Mouse (Mus musculus) megakaryocyte, embryonic 14.5 days (primary cell): ENCODE results near the gene Ltbr. TPM values are rescaled to one million over a fixed set of nuclear protein-coding genes. Genes with fewer than 3 reads are reported as not detected.
A peak's percentile ranks its signal among the peaks of the same experiment; 100 is the strongest.
"Not testable (repeated sequence)": the region's sequence is repeated elsewhere in the genome, so short reads cannot be mapped to it uniquely, and the experiment has no call there.

Source experiments
- H3K27me3 ChIP-seq: replicated peaks from 2 replicates; pipeline ENCODE3; 2012; ENCODE audit warnings: inconsistent platforms
- H3K36me3 ChIP-seq: replicated peaks from 2 replicates; pipeline ENCODE3; 2012; ENCODE audit warnings: low read length, inconsistent platforms, mixed read lengths
- H3K4me1 ChIP-seq: 2 replicates; pipeline ENCODE4 v1.6.1; 2012; ENCODE audit warnings: inconsistent platforms
- H3K4me3 ChIP-seq: replicated peaks from 2 replicates; pipeline ENCODE3; 2012; ENCODE audit warnings: moderate library complexity, mild to moderate bottlenecking, inconsistent platforms
- H3K9me3 ChIP-seq: 2 replicates; pipeline ENCODE4 v1.6.1; 2012; ENCODE audit warnings: inconsistent platforms
- FLI1 ChIP-seq: IDR thresholded peaks from 2 replicates; pipeline ENCODE4 v1.6.1; 2012; ENCODE audit warnings: low read length, inconsistent platforms, mixed read lengths
- GATA1 ChIP-seq: IDR thresholded peaks from 3 replicates; pipeline ENCODE4 v1.6.1; 2012; ENCODE audit warnings: mixed read lengths, low read length, inconsistent platforms, borderline replicate concordance
- polyA plus RNA-seq: library from polyadenylated mRNA; stranded (reverse); fragments of >175 nt; gene quantifications from 2 replicates; pipeline ENCODE4 v1.2.3, GENCODE M21; 2012; ENCODE audit warnings: low replicate concordance; ENCODE audit not compliant: insufficient read depth

Ltbr gene
- polyA plus RNA-seq, 1 experiment = 48.8 TPM

DNA sequence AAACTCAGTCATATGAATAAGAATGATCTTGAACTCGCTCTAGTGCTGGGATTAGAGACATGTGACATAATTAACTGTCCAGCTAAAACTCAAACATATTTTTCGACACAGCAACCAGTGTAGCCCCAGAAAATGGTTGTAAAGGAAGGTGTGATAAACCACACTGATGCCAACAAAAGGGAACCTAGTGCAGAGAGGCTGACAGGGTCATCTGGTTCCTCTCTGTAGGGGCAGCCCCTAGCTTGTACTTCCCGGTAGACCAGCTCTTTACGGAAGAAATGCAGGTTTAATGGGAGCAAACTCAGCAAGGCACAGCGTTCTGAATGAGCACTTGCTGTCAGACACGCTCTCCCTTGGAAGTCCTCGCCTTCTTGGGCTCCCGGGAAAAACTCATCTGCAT lies 34.0 kb downstream of the Ltbr start:
- peaks cover 24% of the 10 kb centered on the region for H3K27me3 ChIP-seq
- peaks cover 4% of the 10 kb centered on the region for H3K4me1 ChIP-seq
- H3K9me3 ChIP-seq = peaks cover 11% of the 10 kb centered on the region
- H3K4me3 ChIP-seq = no peak overlapping the region
- H3K36me3 ChIP-seq = no peaks in the 10 kb centered on the region
- TF ChIP-seq GATA1 (no peak), FLI1 (no peak)

- peaks cover 31% of the 10 kb centered on the region for H3K4me1 ChIP-seq
- H3K4me3 ChIP-seq = no peak overlapping the region
- TF ChIP-seq FLI1 (no peak), GATA1 (no peak)
- peaks cover 21% of the 10 kb centered on the region for H3K27me3 ChIP-seq
- H3K36me3 ChIP-seq = no peaks in the 10 kb centered on the region
- peaks cover 4% of the 10 kb centered on the region; the same call in 1 of the 2 replicates for H3K9me3 ChIP-seq
Measured at GRCm38 (mm10) chr6:125274841-125275563, 38.7 kb downstream of the Ltbr start.

DNA sequence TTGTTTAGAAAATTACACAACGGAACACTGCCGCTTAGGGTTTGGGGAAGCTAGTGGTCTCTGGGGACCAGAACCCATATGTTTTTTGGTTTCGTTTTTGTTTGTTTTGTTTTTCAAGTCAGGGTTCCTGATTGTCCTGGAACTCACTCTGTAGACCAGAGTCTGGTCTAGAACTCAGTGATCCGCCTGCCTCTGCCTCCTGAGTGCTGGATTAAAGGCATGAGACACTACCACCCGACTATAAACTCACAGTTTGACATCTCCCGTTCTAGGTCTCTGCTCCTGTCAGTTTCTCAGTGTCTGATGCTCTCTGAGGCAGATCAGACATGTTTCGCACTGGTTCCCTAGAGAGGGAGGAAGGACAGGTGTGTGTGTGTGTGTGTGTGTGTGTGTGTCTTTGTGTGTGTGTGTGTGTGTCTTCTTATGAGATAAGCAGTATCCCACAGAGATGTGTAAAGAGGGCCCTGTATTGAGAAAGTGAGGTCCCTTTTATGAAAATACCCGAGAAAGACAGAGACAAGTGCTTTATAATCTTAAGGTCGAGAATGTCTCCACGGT lies 41.4 kb downstream of the Ltbr start:
- H3K4me3 ChIP-seq = no peak overlapping the region
- no peaks in the 10 kb centered on the region for H3K36me3 ChIP-seq
- TF ChIP-seq GATA1 (no peak), FLI1 (no peak)
- H3K27me3 ChIP-seq = peaks cover 14% of the 10 kb centered on the region
- peaks cover 35% of the 10 kb centered on the region for H3K4me1 ChIP-seq
- H3K9me3 ChIP-seq = no peaks in the 10 kb centered on the region

DNA sequence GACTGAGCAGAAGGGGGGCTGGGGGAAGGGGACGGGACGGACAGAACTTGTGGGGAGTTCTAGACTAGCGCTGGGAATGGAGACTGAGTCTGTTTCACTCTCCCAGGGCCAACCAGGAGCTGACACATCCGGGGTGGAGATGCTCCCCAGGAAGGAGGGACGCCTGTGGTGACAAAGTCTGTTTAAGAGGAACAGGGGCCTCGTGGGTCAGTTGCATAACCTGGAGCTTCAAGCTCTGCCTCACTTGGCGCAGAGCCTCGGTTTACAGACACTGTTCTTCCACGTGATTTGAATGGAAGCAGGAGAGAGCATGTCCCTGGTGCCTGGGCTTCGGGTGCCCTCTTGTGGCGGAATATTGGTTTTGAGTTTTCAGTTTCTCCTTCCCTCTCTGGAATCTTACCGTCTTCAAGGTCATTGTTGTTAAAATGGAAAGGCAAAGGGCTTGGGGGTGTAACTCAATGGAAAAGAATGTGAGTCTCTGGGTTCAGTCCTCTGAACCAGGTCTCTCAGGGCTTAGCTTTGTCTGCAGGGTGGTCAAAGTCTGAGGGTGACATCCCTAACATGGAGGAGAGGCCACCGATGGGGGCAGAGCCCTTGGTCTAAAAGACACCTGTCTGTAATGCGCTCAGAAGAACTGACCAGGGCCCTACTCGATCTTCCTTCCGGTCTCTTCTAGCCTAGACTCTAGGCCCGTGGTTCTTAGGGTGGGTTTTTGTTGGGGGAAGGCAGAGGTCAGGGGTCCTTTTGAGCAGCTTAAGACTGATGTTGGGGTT lies 42.0 kb downstream of the Ltbr start:
- H3K27me3 ChIP-seq = peaks cover 7% of the 10 kb centered on the region
- H3K9me3 ChIP-seq = no peaks in the 10 kb centered on the region
- no peak for TF ChIP-seq GATA1
- no peak for TF ChIP-seq FLI1
- H3K4me3 ChIP-seq = peak overlapping the region; percentile 86
- H3K36me3 ChIP-seq = no peaks in the 10 kb centered on the region
- peaks cover 35% of the 10 kb centered on the region for H3K4me1 ChIP-seq

DNA sequence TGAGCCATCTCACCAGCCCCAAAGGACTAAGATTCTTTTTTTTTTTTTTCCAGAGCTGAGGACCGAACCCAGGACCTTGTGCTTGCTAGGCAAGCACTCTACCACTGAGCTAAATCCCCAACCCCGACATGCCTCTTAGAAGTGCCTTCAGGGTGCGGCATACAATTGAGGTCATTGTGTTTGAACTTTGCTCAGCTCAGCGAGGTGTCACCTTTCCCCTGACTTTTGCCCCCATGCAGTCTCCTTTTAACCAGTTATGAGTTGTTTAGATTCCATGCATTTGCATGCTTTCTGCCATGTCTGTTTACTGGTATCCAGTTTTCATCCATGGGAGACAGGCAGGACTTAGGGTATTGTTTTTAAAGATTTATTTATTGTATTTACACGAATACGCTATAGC lies 44.9 kb downstream of the Ltbr start:
- no peaks in the 10 kb centered on the region for H3K27me3 ChIP-seq
- no peak for TF ChIP-seq FLI1
- TF ChIP-seq GATA1 = no peak
- no peaks in the 10 kb centered on the region for H3K36me3 ChIP-seq
- peaks cover 38% of the 10 kb centered on the region for H3K4me1 ChIP-seq
- no peaks in the 10 kb centered on the region for H3K9me3 ChIP-seq
- no peak overlapping the region for H3K4me3 ChIP-seq

DNA sequence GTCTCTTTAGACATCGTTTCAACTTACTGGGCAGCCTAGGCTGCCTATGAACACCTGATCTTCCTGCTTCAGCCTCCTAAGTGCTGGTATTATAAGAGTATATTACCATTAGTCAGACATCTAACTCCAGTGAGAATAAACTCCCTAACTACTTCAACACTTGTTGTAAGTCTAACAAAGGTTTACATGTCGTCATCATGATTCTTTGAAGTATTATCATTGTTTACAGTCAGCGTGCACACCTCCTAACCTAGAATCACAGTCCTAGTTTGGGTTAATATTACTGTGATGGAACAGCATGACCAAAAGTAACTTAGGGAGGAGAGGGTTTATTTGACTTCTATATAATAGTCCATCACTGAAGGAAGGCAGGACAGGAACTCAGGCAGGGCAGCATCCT lies 46.2 kb downstream of the Ltbr start:
- H3K27me3 ChIP-seq = no peaks in the 10 kb centered on the region
- H3K9me3 ChIP-seq = peaks cover 5% of the 10 kb centered on the region
- H3K36me3 ChIP-seq = no peaks in the 10 kb centered on the region
- peaks cover 38% of the 10 kb centered on the region for H3K4me1 ChIP-seq
- TF ChIP-seq FLI1 = no peak
- no peak for TF ChIP-seq GATA1
- no peak overlapping the region for H3K4me3 ChIP-seq

GRCm38 (mm10) chr6:125266600-125266999 lies 47.1 kb downstream of the Ltbr start:
- H3K4me1 ChIP-seq = peaks cover 29% of the 10 kb centered on the region
- H3K4me3 ChIP-seq, H3K27me3 ChIP-seq, H3K36me3 ChIP-seq, H3K9me3 ChIP-seq: not testable (repeated sequence)

- Histone ChIP-seq H3K9me3 (peaks cover 13% of the 10 kb centered on the region), H3K27me3 (no peaks in the 10 kb centered on the region), H3K36me3 (no peaks in the 10 kb centered on the region), H3K4me3 (no peak overlapping the region), H3K4me1 (peaks cover 24% of the 10 kb centered on the region)
- TF ChIP-seq GATA1 (no peak), FLI1 (no peak)
Measured at GRCm38 (mm10) chr6:125266091-125266490, 47.6 kb downstream of the Ltbr start.

- Histone ChIP-seq H3K9me3 (peaks cover 13% of the 10 kb centered on the region), H3K4me1 (peaks cover 16% of the 10 kb centered on the region), H3K27me3 (no peaks in the 10 kb centered on the region), H3K4me3 (peak overlapping the region; percentile 53), H3K36me3 (no peaks in the 10 kb centered on the region)
- TF ChIP-seq GATA1 (no peak), FLI1 (no peak)
Measured at GRCm38 (mm10) chr6:125265239-125265638, 48.4 kb downstream of the Ltbr start.

DNA sequence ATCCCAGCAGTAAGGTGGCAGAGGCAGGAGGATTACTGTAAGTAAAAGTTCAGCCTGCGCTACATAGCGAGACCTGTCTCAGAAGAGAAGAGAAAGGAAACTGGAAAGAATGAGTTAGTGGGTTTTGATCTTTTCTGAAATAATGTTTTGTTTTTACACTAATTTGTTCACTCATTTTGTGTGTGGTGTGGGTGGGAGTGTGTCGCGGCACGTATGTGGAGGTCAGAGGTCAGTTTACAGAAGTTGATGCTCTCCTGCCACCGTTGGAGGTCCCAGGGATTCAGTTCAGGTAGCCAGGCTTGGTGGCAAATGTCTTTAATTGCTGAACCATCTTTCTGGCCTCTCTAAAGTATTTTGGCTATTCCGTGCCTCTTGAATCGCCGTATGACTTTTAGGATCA lies 49.5 kb downstream of the Ltbr start:
- H3K36me3 ChIP-seq = no peaks in the 10 kb centered on the region
- TF ChIP-seq FLI1 (no peak), GATA1 (no peak)
- peaks cover 13% of the 10 kb centered on the region for H3K9me3 ChIP-seq
- H3K4me3 ChIP-seq = no peak overlapping the region
- H3K27me3 ChIP-seq = no peaks in the 10 kb centered on the region
- peaks cover 10% of the 10 kb centered on the region for H3K4me1 ChIP-seq
